Mouse (Mus musculus) E14TG2a.4 (cell line): ENCODE results near the gene Nub1.

Experiments
- CTCF ChIP-seq: conservative IDR thresholded peaks from 2 replicates; pipeline ENCODE4 v1.5.1; 2014; ENCODE audit warnings: low read length
- NANOG ChIP-seq: IDR thresholded peaks from 2 replicates; pipeline ENCODE4 v1.6.1; 2014; ENCODE audit warnings: borderline replicate concordance, low read length, mixed read lengths

DNA sequence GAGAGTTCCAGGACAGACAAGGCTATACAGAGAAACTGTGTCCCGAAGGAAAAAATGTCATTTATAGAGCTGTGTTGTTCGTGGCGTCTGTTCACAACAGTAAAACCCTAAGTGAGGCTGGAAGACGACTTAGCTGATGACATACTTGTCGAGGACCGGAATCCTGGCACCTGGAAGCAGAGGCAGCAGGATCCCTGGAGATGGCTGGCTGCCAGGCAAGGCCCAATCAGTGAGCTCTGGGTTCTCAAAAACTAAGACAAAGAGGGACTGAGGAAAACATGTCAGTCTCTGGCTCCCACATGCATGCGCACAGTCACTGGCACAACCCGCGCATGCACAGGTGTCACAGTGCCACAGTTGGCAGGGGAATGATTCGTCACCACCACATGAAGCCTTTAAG lies 52.3 kb downstream of the Nub1 start:
- TF ChIP-seq CTCF (no peak), NANOG (no peak)
